Mouse (Mus musculus): Measurements from ENCODE around the gene Tmem115.

Tmem115 gene

GRCm38 (mm10) chr9:107522400-107522711 is 11.4 kb upstream of the Tmem115 start:
- no peak for DNase-seq

GRCm38 (mm10) chr9:107526198-107527026 is 7.3 kb upstream of the Tmem115 start:
- peak; percentile 79 to 84 for DNase-seq

- DNase-seq, result peak; percentile 42 to 51
Observed at GRCm38 (mm10) chr9:107534408-107535202, 860 bp downstream of the Tmem115 start.

GRCm38 (mm10) chr9:107538231-107538630 is 4.5 kb downstream of the Tmem115 start:
- DNase-seq, result no peak

- DNase-seq, result no peak
Observed at GRCm38 (mm10) chr9:107538711-107539110, 5.0 kb downstream of the Tmem115 start.

GRCm38 (mm10) chr9:107539940-107540339 is 6.2 kb downstream of the Tmem115 start:
- DNase-seq, result peak in 1 of 2 experiments; percentile 20

GRCm38 (mm10) chr9:107540420-107540819 is 6.7 kb downstream of the Tmem115 start:
- DNase-seq, result no peak

- no peak for DNase-seq
Observed at GRCm38 (mm10) chr9:107541005-107541404, 7.3 kb downstream of the Tmem115 start.

- peak; percentile 95 to 96 for DNase-seq
Observed at GRCm38 (mm10) chr9:107541474-107542351, 8.0 kb downstream of the Tmem115 start, which contains the start of the genes Cyb561d2 and Nprl2. Gene Cyb561d2 (minus strand): TSS chr9:107542193. Gene Nprl2 (plus strand): TSS chr9:107542226.

GRCm38 (mm10) chr9:107542352-107542686 is 8.6 kb downstream of the Tmem115 start:
- DNase-seq, result no peak

GRCm38 (mm10) chr9:107542721-107543120 is 9.0 kb downstream of the Tmem115 start:
- DNase-seq, result no peak

GRCm38 (mm10) chr9:107543299-107543698 is 9.6 kb downstream of the Tmem115 start:
- peak in 1 of 2 experiments; percentile 23 for DNase-seq

- DNase-seq, result peak in 1 of 2 experiments; percentile 22
Observed at GRCm38 (mm10) chr9:107544196-107544700, 10.5 kb downstream of the Tmem115 start.

- DNase-seq, result no peak
Observed at GRCm38 (mm10) chr9:107544729-107545128, 11.0 kb downstream of the Tmem115 start.

- no peak for DNase-seq
Observed at GRCm38 (mm10) chr9:107545199-107545598, 11.5 kb downstream of the Tmem115 start.

GRCm38 (mm10) chr9:107545602-107546001 is 11.9 kb downstream of the Tmem115 start:
- peak; percentile 65 to 84 for DNase-seq

- peak; percentile 92 to 94 for DNase-seq
Observed at GRCm38 (mm10) chr9:107547026-107547425, 13.3 kb downstream of the Tmem115 start, which contains the start of gene Zmynd10. Gene Zmynd10 (plus strand): TSS chr9:107547298.

GRCm38 (mm10) chr9:107547957-107548356 is 14.2 kb downstream of the Tmem115 start:
- DNase-seq, result no peak

- DNase-seq, result no peak
Observed at GRCm38 (mm10) chr9:107548820-107549219, 15.1 kb downstream of the Tmem115 start.

- DNase-seq, result no peak
Observed at GRCm38 (mm10) chr9:107549297-107550074, 15.7 kb downstream of the Tmem115 start.

GRCm38 (mm10) chr9:107550491-107551116 is 16.9 kb downstream of the Tmem115 start:
- DNase-seq, result peak in 1 of 2 experiments; percentile 59

All from lung, postnatal 4 days (tissue).